Mouse (Mus musculus) neural tube, embryonic 11.5 days (tissue): ENCODE results near the gene Fam32a. TPM values are rescaled to one million over a fixed set of nuclear protein-coding genes. Genes with fewer than 3 reads are reported as not detected.

Source experiments
- ATAC-seq: fragments of 200-750 bp; cut with Nextera tagmentation; 2 replicates; pipeline ENCODE4 v1.8.0; 2017; ENCODE audit warnings: moderate number of reproducible peaks, mild to moderate bottlenecking, moderate TSS enrichment, moderate library complexity; ENCODE audit not compliant: insufficient read depth, low FRiP score, low TSS enrichment
- DNase-seq: peaks from one replicate; pipeline ENCODE4 v3.0.0-alpha.2; 2015; ENCODE audit warnings: low spot score
- H3K27ac ChIP-seq: fragments of 300-500 bp; sonication (generic); 2 replicates; pipeline ENCODE4 v1.5.1; 2014; ENCODE audit warnings: low read depth, mild to moderate bottlenecking, low read length
- H3K27me3 ChIP-seq: fragments of 300-500 bp; sonication (generic); 2 replicates; pipeline ENCODE4 v1.6.1; 2014; ENCODE audit warnings: mild to moderate bottlenecking, low read length, mixed read lengths; ENCODE audit not compliant: control insufficient read depth, insufficient read depth
- H3K36me3 ChIP-seq: fragments of 300-500 bp; sonication (generic); 2 replicates; pipeline ENCODE4 v1.6.1; 2014; ENCODE audit warnings: mild to moderate bottlenecking, low read length, moderate library complexity, mixed read lengths; ENCODE audit not compliant: control insufficient read depth, insufficient read depth
- H3K4me1 ChIP-seq: fragments of 300-500 bp; sonication (generic); 2 replicates; pipeline ENCODE4 v1.6.1; 2014; ENCODE audit warnings: low read length, mixed read lengths; ENCODE audit not compliant: control insufficient read depth, insufficient read depth
- H3K4me2 ChIP-seq: fragments of 300-500 bp; sonication (generic); 2 replicates; pipeline ENCODE4 v1.6.1; 2014; ENCODE audit warnings: low read depth, mild to moderate bottlenecking, moderate library complexity
- H3K4me3 ChIP-seq: fragments of 300-500 bp; sonication (generic); 2 replicates; pipeline ENCODE4 v1.5.1; 2014; ENCODE audit warnings: low read depth, low read length
- H3K9ac ChIP-seq: fragments of 300-500 bp; sonication (generic); 2 replicates; pipeline ENCODE4 v1.6.1; 2014; ENCODE audit warnings: mild to moderate bottlenecking, low read length
- H3K9me3 ChIP-seq: fragments of 300-500 bp; sonication (generic); 2 replicates; pipeline ENCODE4 v1.6.1; 2016; ENCODE audit warnings: low read length; ENCODE audit not compliant: control insufficient read depth
- WGBS: fragments of 180-500 bp; shearing (Covaris S2); extraction: QIAGEN DNeasy Blood & Tissue Kit; methylation state at CpG from one replicate; pipeline ENCODE4 v1.1.7; 2014; 5-methylcytosine and 5-hydroxymethylcytosine counted together
- polyA plus RNA-seq: library from polyadenylated mRNA; unstranded; fragments of >200 nt; fragmentation: Nextera tagmentation; extraction: Ambion mirVana; gene quantifications from 2 replicates; pipeline ENCODE4 v1.2.1, GENCODE M21; 2014

The Fam32a gene
- polyA plus RNA-seq, 1 experiment from 2014 or later: 80.6 TPM

DNA sequence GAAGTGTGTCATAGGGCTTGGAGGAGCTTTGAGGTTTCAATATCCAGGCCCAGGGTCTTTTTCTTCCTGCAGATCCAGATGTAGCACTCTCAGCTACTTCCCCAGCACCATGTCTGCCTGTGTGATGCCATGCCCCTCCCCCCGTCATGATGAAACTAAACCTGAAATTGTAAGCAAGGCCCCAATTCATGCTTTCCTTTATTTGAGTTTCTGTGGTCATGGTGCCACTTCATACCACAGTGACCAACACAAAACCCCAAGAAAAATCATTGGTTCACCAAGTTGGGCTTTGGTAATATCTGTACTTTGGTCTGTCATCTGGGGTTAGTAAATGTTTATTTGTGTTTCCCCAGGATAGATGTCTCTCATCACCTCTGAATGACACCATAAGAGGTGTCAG lies 10.9 kb upstream of the Fam32a start:
- no peak for ATAC-seq

DNA sequence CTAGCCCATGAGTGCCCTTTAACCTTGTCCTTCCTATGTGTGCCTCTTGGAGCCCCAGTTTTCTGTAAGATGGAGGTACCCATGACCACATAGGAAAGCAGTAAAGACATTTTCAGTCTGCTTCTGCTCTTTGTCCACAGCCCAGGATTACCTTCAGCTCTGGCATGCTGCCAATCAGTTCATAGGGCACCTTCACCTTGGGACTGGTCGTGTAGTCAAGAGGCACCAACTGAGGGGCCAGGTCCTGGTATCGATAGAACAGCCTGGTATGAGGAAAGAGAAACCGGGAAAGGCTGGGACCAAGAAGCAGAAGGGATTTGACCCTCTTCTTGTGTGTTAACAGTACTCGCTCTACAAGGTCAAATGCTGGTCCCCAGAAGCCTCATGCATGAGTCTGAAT lies 9.3 kb upstream of the Fam32a start:
- H3K4me1 ChIP-seq: no peaks in the 10 kb centered on the region
- no peaks in the 10 kb centered on the region for H3K36me3 ChIP-seq
- H3K27ac ChIP-seq: no peak overlapping the region
- WGBS: 77% methylated on average over 4 of the region's 4 CpGs
- no peaks in the 10 kb centered on the region for H3K9me3 ChIP-seq
- H3K4me2 ChIP-seq: no peak overlapping the region
- no peak for ATAC-seq
- DNase-seq: no peak
- no peak overlapping the region for H3K4me3 ChIP-seq
- no peaks in the 10 kb centered on the region for H3K27me3 ChIP-seq
- H3K9ac ChIP-seq: no peak overlapping the region

More for the DNA sequence above, 10.9 kb upstream of the Fam32a start:
- Histone ChIP-seq H3K4me2 (no peak overlapping the region), H3K4me1 (no peaks in the 10 kb centered on the region), H3K9me3 (no peaks in the 10 kb centered on the region; the same call in 1 of the 2 replicates), H3K36me3 (no peaks in the 10 kb centered on the region), H3K27ac (no peak overlapping the region), H3K4me3 (no peak overlapping the region), H3K9ac (no peak overlapping the region), H3K27me3 (no peaks in the 10 kb centered on the region)
- DNase-seq: no peak
- 78% methylated on average over 1 of the region's 1 CpGs for WGBS

- no peak overlapping the region for H3K4me2 ChIP-seq
- 43% methylated on average over 2 of the region's 2 CpGs for WGBS
- no peak for ATAC-seq
Observed at GRCm38 (mm10) chr8:72210710-72211109, 8.8 kb upstream of the Fam32a start.

GRCm38 (mm10) chr8:72211846-72212245 lies 7.7 kb upstream of the Fam32a start:
- no peaks in the 10 kb centered on the region for H3K27me3 ChIP-seq
- no peak overlapping the region for H3K27ac ChIP-seq
- H3K9me3 ChIP-seq: no peaks in the 10 kb centered on the region
- 91% methylated on average over 1 of the region's 1 CpGs for WGBS
- no peak overlapping the region for H3K9ac ChIP-seq
- no peaks in the 10 kb centered on the region for H3K4me1 ChIP-seq
- ATAC-seq (no peak), DNase-seq (no peak)
- H3K4me2 ChIP-seq: no peak overlapping the region
- no peak overlapping the region for H3K4me3 ChIP-seq
- no peaks in the 10 kb centered on the region for H3K36me3 ChIP-seq

More at GRCm38 (mm10) chr8:72210710-72211109, 8.8 kb upstream of the Fam32a start:
- H3K36me3 ChIP-seq: no peaks in the 10 kb centered on the region
- H3K27ac ChIP-seq: no peak overlapping the region
- no peak for DNase-seq
- H3K9ac ChIP-seq: no peak overlapping the region
- no peaks in the 10 kb centered on the region for H3K27me3 ChIP-seq
- H3K9me3 ChIP-seq: no peaks in the 10 kb centered on the region
- no peaks in the 10 kb centered on the region for H3K4me1 ChIP-seq
- H3K4me3 ChIP-seq: no peak overlapping the region

DNA sequence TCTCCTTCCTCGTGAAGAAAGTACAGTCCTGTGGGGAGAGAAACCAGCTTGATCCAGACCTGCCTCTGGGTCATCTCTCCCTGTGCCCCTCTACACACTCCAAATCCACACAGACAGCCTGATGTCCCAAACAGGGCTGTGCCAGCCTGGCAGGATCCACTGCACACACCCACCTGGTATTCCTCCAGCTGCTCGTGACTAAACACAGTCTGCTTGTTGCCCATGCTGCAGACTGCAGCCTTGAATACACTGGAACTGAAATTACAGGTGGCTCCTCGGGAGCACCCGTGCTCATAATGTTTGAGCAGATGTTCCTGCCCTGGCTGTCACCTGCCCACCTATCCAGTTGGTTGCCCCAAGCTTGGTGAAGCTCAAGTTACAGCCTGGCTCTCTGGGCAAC lies 6.8 kb upstream of the Fam32a start, which contains the start of gene Cib3:
Gene Cib3, minus strand, starts transcription at position 87 of the 400 bp plus-strand sequence.
- Histone ChIP-seq H3K4me1 (no peaks in the 10 kb centered on the region), H3K9me3 (no peaks in the 10 kb centered on the region), H3K27me3 (no peaks in the 10 kb centered on the region), H3K4me3 (no peak within 1 kb of the TSS), H3K4me2 (no peak within 1 kb of the TSS), H3K9ac (no peak within 1 kb of the TSS), H3K27ac (no peak within 1 kb of the TSS), H3K36me3 (no peaks in the 10 kb centered on the region)
- ATAC-seq (no peak), DNase-seq (no peak)
- WGBS: 69% methylated on average over 4 of the region's 4 CpGs

GRCm38 (mm10) chr8:72213536-72213935 lies 6.0 kb upstream of the Fam32a start, which contains the start of gene Gm11034:
Gene Gm11034 (minus strand): TSS chr8:72213636.
- WGBS: 82% methylated on average over 4 of the region's 4 CpGs
- Histone ChIP-seq H3K9me3 (no peaks in the 10 kb centered on the region), H3K27me3 (no peaks in the 10 kb centered on the region), H3K27ac (no peak within 1 kb of the TSS), H3K4me2 (no peak within 1 kb of the TSS), H3K36me3 (no peaks in the 10 kb centered on the region), H3K9ac (no peak within 1 kb of the TSS), H3K4me3 (no peak within 1 kb of the TSS), H3K4me1 (no peaks in the 10 kb centered on the region)
- DNase-seq (no peak), ATAC-seq (no peak)

DNA sequence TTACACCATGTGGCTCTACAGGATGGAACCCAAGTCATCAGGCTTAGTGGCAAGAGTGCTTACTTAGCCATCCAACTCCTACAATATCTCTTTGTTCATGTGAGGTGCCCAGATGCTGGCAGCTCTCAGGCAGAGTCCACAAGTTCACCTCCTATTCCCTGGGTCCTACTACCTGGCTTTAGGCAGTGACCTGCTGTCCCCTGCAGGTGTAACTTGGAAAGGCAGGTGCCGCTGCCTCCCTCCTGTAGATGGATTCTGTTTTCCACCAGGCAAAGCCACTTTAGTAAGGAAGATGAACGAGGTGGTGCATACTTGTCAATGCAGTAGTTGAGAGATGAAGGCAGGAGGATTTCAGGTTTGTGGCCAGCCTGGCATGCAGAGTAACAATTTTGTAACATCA lies 4.5 kb upstream of the Fam32a start:
- WGBS: 47% methylated on average over 2 of the region's 2 CpGs
- H3K36me3 ChIP-seq: no peaks in the 10 kb centered on the region
- DNase-seq (no peak), ATAC-seq (no peak)
- no peak overlapping the region for H3K9ac ChIP-seq
- H3K27ac ChIP-seq: no peak overlapping the region
- no peaks in the 10 kb centered on the region for H3K27me3 ChIP-seq
- no peak overlapping the region for H3K4me2 ChIP-seq
- no peak overlapping the region for H3K4me3 ChIP-seq
- no peaks in the 10 kb centered on the region for H3K9me3 ChIP-seq
- no peaks in the 10 kb centered on the region for H3K4me1 ChIP-seq

DNA sequence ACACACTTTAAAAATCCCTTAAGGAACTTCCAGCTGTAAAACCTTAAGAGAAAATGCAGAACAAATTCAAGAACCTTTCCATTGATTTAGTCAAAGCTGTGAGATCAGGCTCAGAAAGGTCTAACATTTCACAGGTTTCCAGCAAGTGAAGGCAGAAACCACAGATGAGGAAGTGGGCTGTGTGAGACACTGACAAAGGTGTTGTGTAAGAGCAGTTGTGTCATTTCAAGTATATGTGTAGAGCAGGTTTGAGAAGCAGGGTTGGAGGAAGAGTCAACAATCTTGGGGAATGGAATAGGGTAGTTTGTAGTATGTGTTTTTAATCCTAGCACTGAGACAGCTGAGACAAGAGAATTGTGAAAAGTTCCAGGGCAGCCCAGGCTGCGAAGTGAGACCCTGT lies 3.7 kb upstream of the Fam32a start:
- peaks cover 5% of the 10 kb centered on the region for H3K4me1 ChIP-seq
- no peak overlapping the region for H3K27ac ChIP-seq
- no peak overlapping the region for H3K4me2 ChIP-seq
- H3K9ac ChIP-seq: no peak overlapping the region
- no peaks in the 10 kb centered on the region for H3K36me3 ChIP-seq
- ATAC-seq (no peak), DNase-seq (no peak)
- H3K27me3 ChIP-seq: no peaks in the 10 kb centered on the region
- no peak overlapping the region for H3K4me3 ChIP-seq
- no peaks in the 10 kb centered on the region for H3K9me3 ChIP-seq
- 54% methylated on average over 1 of the region's 1 CpGs for WGBS

GRCm38 (mm10) chr8:72218781-72219540 lies 569 bp upstream of the Fam32a start:
- Histone ChIP-seq H3K4me1 (peaks cover 5% of the 10 kb centered on the region), H3K4me3 (peak overlapping the region; percentile 77; the same call in 1 of the 2 replicates)
- ATAC-seq: peak; percentile 11; the same call in 1 of the 2 replicates

More at GRCm38 (mm10) chr8:72218781-72219540, 569 bp upstream of the Fam32a start:
- 80% methylated on average over 9 of the region's 10 CpGs for WGBS
- Histone ChIP-seq H3K9ac (no peak overlapping the region), H3K27ac (no peak overlapping the region), H3K4me2 (peak overlapping the region; percentile 16; the same call in 1 of the 2 replicates), H3K9me3 (no peaks in the 10 kb centered on the region), H3K27me3 (no peaks in the 10 kb centered on the region), H3K36me3 (peaks cover 10% of the 10 kb centered on the region)
- DNase-seq: no peak
